Mouse (Mus musculus): ENCODE results near the gene Chrna4. TPM values are rescaled to one million over a fixed set of nuclear protein-coding genes. Genes with fewer than 3 reads are reported as not detected.

The Chrna4 gene
- total RNA-seq, 1 experiment from 2014 or later: not detected

GRCm38 (mm10) chr2:180985635-180986034, 57.7 kb downstream of the Chrna4 start:
- no peak for ATAC-seq (ENCODE audit: extremely low read depth, insufficient number of reproducible peaks, low FRiP score, poor library complexity, severe bottlenecking)

- no peak for ATAC-seq (ENCODE audit: extremely low read depth, insufficient number of reproducible peaks, low FRiP score, poor library complexity, severe bottlenecking)
These were observed 62.2 kb downstream of the Chrna4 start for GRCm38 (mm10) chr2:180981133-180981532.

Other genes with a start within 250 kb of the Chrna4 start
- 28.0 and 32.9 TPM in 2 replicates for gene Ythdf1, start 122.6 kb downstream of the Chrna4 start, total RNA-seq (2017)
- gene Birc7, start 114.5 kb downstream of the Chrna4 start, total RNA-seq (2017): not detected in 2 replicates
- not detected in 2 replicates for gene Nkain4, start 88.8 kb downstream of the Chrna4 start, total RNA-seq (2017)
- 53.9 and 65.8 TPM in 2 replicates for gene Arfgap1, start 76.3 kb downstream of the Chrna4 start, total RNA-seq (2017)
- gene Col20a1, start 57.0 kb downstream of the Chrna4 start, total RNA-seq (2017): 1.6 and 3.6 TPM in 2 replicates
- gene Kcnq2, start 91.8 kb upstream of the Chrna4 start, total RNA-seq (2017): not detected in 2 replicates
- not detected in 2 replicates for gene Eef1a2, start 113.5 kb upstream of the Chrna4 start, total RNA-seq (2017)
- gene Ppdpf, start 143.7 kb upstream of the Chrna4 start, total RNA-seq (2017): 128 and 151 TPM in 2 replicates
- gene Ptk6, start 159.2 kb upstream of the Chrna4 start, total RNA-seq (2017): 0.12 and 0.74 TPM in 2 replicates
- gene Srms, start 169.6 kb upstream of the Chrna4 start, total RNA-seq (2017): 1.2 and 1.7 TPM in 2 replicates
- 0.58 TPM in 1 of 2 replicates, not detected in the other for gene Fndc11, start 176.5 kb upstream of the Chrna4 start, total RNA-seq (2017)
- gene Helz2, start 198.5 kb upstream of the Chrna4 start, total RNA-seq (2017): 139 and 141 TPM in 2 replicates
- gene Gmeb2, start 244.5 kb upstream of the Chrna4 start, total RNA-seq (2017): 47.4 and 57.6 TPM in 2 replicates

Data from neutrophil, adult 5-6 weeks (primary cell).